Mouse (Mus musculus): ENCODE measurements around the gene Ncapg. TPM values are rescaled to one million over a fixed set of nuclear protein-coding genes. Genes with fewer than 3 reads are reported as not detected.
"Not testable (repeated sequence)": the region's sequence is repeated elsewhere in the genome, so short reads cannot be mapped to it uniquely, and the experiment has no call there.

Gene Ncapg
- total RNA-seq (2021): 1 to 10 TPM; 1.7 to 1.8 TPM
- long read RNA-seq, experiment 1: 0 reads
- long read RNA-seq, experiment 2, partial matches to known transcripts: 0 of 1 reads
- long read RNA-seq, experiment 2, other reads (novel, unspliced or antisense): 0 of 1 reads

DNA sequence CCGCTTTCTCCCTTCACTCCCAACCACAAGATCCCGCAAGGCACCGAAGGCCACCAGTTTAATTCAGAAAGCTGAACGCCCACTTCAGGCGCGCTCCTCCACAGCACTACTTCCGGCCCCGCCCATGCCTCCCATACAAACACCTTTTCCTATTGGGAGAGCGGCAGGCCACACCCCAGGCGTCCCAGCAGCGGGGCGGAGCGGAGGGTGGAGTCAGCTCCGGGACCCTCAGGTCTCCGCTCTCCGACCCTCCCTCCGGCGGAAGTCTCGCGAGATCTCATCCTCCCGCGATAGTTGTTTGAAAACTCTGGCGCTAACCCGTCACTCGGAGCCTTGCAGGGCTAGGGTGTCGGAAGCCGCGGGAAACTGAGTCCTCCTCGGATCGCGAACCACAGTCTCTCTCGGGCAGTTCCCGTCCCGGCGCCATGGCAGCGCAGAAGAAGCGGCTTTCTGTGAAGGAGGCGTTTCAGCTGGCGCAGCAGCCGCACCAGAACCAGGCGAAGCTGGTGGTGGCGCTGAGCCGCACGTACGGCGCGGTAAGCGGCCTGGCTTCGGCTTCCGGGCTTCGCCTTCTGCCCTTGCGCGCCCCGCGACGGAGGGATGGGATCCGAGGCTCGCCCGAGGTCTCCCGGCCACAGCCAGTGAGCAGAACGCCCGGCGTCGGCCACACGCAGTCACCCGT lies at the start of gene Ncapg:
Gene Ncapg (plus strand): TSS at position 322 of the 682 bp plus-strand sequence.
- intact Hi-C loops (cut with DNase I; ENCODE audit: low total_unique reads): loop anchor here (5.0 kb wide), 2 partner anchors 137 to 197 kb away; no protein-coding TSS in a partner anchor
- peak; percentile 99 for DNase-seq

DNA sequence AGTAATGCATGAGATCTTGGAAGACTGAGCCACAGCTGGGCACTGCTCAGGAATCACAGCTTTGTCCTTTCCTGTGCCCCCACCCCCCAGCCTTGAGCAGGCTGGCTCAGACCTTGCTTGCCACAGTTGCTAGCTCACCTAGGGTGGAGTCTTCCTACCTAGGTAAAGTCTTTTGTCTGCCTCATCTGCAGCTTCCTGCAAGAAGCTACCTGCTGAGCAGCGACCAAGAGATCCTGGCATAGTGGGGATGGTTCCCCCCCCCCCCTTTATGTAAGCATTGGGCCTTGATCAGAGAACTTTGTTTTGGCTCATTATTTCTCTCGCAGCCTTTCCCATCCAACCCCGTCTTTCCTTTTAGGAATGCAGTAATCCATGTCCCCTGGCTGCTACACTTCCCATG lies 48.2 kb upstream of the Ncapg start:
- intact Hi-C loops (cut with DNase I; ENCODE audit: low total_unique reads): no loop called here
- DNase-seq: no peak

DNA sequence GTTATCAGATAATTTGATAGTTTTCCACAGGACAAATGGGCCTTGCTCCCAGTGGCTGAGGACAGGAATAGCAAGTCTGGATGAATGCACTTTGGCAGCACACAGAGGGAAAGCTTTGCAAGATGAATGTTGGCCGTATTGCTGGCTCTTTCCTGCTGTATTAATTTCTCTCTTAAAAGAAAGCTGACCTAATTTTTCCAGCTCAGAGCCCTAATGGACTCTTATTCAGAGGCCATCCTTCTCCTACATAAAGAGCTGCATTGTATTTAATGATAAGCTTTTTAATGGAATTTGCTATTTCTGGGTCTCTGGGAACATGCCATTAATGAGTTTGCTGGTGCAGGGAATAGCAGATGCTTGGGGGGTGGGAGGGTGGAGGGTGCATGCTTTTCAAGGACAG lies 41.9 kb upstream of the Ncapg start:
- DNase-seq: no peak
- intact Hi-C loops (cut with DNase I; ENCODE audit: low total_unique reads): no loop called here

DNA sequence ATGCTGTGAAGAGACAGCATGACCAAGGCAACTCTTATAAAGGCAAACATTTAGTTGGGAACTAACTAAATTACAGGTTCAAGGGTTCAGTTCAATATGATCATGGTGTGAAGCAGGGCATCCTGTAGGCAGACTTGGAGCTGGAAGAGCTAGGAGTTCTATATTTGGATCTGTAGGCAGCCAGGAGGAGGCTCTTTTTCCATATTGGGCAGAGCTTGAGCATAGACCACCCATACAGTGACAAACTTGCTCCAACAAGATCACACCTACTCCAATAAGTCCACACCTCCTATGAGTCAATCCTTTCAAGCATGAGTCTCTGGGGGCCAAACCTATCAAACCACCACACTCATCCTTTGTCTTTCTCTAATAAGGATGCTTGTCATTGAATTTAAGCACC lies 40.2 kb upstream of the Ncapg start:
- intact Hi-C loops (cut with DNase I; ENCODE audit: low total_unique reads): no loop called here
- no peak for DNase-seq

DNA sequence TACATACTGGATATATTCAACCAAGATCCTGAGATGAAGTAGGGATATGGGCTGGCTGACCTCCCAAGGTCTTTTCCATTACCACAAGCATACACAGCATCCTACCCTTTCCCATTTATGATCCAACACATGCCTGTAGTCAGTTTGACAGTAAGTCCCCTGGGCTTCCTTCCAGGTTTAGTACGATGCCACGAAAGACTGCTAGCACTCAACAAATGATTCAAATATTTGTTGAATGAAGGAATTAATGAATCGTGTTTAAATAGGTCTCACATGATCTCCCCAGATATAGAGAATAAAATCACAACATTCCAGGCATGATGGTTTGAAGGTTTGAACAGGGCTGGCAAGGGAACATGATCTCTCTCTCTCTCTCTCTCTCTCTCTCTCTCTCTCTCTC lies 31.3 kb upstream of the Ncapg start:
- intact Hi-C loops (cut with DNase I; ENCODE audit: low total_unique reads): no loop called here

DNA sequence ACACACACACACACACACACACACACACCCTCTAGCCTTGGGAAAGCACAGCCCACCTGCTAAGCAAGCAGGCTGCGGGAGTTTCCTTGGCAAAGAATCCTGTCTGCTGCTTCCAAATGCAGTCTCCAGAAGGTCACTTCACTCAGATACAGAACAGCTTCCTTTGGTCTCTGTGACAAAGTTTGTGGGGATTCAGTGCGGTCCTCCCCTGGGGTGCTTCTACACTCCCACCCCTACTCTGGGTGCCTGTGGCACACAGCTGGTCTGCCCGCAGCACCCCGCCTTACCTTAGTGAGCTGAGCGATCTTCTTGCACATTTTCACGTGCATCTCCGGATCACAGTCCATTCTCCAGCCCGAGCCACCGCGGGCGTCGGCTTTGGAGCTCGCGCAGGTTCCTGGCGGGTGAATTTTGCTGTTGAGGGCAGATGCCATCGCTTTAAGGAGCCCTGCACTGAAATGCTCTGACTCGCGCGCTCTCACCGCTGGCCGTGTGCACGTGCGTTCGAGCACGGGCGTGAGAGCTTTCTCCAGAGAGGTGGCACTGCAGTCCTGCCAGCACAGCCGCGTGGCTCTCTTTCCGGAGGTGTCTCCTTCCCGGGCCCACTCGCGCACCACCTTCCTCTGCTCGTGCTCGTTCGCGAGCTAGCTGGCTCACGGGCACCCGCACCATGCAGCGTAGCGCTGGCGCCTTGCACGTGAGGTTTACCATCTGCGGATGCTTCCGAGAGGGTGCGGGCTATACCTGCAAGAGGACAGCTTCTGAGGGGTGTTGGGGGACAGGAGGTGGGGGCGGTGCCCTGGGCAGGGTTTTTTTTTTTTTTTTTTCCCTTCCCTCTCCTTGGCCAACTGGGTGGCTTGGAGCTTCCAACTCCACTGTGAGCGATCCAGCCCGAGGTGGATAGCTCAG lies 30.7 kb upstream of the Ncapg start, which contains the start of gene Fam184b:
Gene Fam184b (minus strand): TSS at position 809 of the 909 bp plus-strand sequence.
- DNase-seq: peak; percentile 11
- intact Hi-C loops (cut with DNase I; ENCODE audit: low total_unique reads): no loop called here

More for the DNA sequence above, 31.3 kb upstream of the Ncapg start:
- DNase-seq: no peak

DNA sequence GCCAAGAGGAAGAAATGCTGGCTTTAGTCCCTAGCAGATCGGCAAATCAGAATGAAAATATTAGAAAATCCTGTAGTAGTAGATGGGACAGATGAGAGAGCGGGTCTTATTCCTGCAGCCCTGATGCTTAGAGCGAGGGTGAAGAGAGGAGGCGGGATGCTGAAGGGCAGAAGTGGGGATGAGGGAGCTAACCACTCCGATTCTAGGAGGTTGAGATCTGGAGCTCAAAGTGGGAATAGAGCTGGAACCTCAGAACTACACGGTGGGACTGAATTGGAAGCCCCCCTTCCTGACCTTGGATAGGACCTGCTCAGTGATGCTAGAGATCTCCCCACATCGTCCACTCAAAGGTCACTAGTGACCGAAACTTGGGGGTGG lies 30.0 kb upstream of the Ncapg start:
- intact Hi-C loops (cut with DNase I; ENCODE audit: low total_unique reads): no loop called here
- DNase-seq: no peak

DNA sequence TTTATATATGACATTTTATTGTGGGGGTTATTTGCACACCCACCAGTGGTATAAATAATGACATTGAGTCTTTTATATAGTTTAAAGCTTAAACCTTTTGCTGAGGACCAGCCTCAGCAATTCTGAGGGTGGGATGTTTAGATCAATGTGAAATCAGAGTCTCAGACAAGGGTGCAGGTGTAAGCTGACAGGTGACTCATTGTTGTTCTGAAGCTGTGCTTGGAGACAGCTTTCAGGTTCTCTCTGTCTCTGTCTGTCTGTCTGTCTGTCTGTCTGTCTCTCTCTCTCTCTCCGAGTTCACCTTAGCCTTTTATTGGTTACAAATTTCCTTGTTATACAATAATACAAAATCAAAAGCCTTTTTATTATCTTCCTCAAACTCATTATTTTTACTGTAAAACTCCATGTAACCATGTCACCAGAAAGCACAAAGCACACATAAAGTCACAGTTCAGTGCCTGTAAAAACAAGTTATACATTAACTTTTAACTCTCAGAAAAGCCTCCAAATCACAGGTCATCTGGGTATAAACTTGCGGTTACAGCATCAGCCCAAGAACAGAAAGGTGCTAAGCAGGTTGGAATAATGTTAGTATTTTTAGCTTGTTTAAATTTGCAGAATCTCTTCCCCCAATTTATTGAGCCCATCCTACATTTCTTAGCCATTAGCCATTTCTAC lies 18.6 kb upstream of the Ncapg start:
- intact Hi-C loops (cut with DNase I; ENCODE audit: low total_unique reads): no loop called here
- no peak for DNase-seq

DNA sequence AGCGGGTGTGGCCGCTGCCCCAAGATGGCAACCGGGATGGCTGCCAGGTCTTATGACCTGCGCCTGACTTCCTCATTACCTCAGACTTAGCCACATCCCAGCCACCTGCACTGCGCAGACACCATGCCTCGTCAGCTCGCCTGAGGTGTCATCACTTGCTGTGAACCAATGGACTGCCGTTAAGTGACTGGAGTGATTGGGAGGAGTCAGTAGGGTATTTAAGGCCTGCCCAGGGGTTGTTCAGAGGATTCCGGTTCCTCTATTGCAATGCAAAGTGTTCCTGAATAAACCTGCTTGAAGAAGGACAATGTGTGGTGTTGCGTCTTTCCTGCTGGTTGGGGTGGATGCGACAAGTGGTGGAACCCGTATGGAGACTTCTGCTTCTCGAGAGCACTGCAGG lies 11.3 kb upstream of the Ncapg start:
- intact Hi-C loops (cut with DNase I; ENCODE audit: low total_unique reads); DNase-seq: not testable (repeated sequence)

DNA sequence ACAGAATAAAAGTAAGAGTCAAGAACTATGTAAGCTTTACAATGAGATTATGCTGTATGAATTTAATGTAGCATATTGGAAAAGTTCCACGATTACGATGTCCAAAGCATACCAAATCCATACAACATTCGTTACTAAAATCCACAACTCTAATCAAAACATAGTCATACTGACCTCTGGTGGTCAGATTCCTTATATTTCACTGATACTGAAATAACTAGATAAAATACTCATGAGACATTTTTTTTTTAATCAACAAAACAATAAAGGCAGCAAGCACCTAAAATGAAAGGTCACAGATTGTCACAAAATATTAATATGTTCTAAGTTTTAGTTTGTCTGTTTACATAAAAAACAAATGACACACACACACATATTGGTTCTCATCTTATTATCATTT lies 1.4 kb upstream of the Ncapg start:
- DNase-seq: no peak
- intact Hi-C loops (cut with DNase I; ENCODE audit: low total_unique reads): loop anchor here (5.0 kb wide), 2 partner anchors 136 to 196 kb away; no protein-coding TSS in a partner anchor

DNA sequence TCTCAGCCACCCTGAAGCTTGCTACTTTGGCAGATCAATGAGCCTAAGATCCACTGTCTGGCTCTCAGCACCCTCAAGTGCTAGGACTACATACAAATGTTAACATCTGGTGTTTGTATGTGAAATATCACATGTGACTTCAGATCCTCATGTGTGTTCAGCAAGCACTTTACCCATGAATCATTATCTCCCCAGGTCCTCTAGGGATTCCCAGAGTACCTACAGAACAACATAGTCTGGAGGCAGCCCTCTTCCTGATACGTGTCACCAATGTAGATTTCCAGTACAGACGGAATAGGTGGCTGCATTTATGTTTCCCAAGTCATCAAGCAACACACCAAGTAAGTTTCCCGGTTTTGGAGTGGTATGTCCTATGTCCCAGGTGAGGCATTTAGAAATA lies 888 bp upstream of the Ncapg start:
- no peak for DNase-seq
- intact Hi-C loops (cut with DNase I; ENCODE audit: low total_unique reads): loop anchor here (5.0 kb wide), 2 partner anchors 137 to 197 kb away; no protein-coding TSS in a partner anchor

DNA sequence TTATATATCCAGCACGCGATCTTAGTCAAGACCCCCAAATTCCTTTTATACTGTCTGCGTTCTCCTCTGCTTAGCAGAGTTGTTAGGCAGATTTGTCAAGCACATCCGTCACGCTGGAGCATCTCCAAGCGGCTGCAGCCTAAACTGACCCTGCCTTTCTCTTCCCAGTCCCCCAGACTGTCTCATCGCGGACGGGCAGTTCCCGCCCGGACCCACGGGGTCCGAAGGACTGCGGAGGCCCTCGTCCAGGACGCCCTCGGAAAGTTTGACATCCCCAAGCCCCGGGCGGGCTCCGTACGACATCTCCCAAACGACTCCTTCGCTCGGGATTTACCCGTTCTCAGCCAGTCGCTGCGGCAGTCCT lies 503 bp upstream of the Ncapg start:
- intact Hi-C loops (cut with DNase I; ENCODE audit: low total_unique reads): loop anchor here (5.0 kb wide), 2 partner anchors 137 to 197 kb away; no protein-coding TSS in a partner anchor
- DNase-seq: peak; percentile 25

DNA sequence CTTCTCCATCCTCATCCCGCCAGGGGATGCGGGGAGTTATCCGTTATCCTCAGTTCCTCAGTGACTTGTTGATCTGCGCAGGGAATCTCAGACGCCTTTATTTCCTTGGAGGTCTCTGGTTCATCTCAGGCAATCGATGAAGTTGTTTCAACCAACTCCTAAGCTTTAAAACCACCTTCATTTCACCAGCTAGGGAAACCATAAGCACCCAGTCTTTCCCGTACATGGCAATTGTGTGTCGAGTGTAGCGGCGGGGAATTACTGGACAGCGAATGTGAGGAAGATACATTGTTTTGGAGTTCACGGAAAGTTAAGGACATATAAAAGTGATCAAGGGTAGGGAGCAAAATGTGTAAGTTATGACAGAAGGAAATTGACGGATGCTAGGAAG lies 556 bp downstream of the Ncapg start:
- DNase-seq: no peak
- intact Hi-C loops (cut with DNase I; ENCODE audit: low total_unique reads): no loop called here

DNA sequence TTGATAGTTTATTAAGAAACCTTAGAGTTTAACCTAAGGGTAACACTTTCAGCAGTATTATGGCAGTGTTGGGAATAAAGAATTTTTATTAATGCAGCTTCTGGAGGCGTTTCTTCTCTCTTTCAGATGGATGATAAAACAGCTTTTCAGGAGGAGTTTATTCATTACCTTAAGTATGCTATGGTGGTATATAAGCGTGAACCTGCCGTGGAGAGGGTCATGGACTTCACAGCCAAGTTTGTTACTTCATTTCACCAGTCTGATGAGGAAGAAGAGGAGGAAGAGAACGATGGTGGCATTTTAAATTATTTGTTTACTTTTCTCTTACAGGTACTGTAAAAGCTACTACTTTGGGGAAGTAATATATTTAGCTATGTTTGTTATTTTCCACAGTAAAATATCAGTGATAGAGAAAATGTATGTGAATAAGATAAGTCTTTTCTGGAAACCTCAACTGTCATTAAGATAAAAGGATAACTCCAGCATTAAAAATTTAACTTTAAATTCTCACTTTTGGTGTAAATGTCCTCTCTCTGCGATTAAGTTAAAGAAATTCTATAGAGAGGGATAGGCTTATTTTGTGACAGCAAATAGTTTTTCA lies 1.3 kb downstream of the Ncapg start:
- intact Hi-C loops (cut with DNase I; ENCODE audit: low total_unique reads): no loop called here

DNA sequence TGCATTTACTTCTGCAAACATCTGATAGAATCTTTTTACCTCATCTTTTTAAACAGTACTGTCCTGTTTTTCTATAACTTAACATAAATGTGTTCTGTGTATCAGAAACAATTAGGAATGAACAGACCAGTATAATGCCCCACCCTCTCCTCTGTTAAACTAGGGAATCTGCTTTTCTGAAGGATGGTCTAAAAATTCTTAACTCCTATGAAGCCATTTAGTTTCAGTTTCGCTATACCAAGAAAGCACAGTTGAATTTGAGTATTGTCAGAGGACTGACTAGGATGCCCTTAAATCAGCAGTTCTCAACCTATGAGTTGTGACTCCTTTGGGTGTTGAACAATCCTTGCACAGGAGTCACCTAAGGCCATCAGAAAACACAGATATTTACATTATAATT lies 5.3 kb downstream of the Ncapg start:
- intact Hi-C loops (cut with DNase I; ENCODE audit: low total_unique reads): no loop called here
- no peak for DNase-seq

More for the DNA sequence above, 1.3 kb downstream of the Ncapg start:
- DNase-seq: no peak

DNA sequence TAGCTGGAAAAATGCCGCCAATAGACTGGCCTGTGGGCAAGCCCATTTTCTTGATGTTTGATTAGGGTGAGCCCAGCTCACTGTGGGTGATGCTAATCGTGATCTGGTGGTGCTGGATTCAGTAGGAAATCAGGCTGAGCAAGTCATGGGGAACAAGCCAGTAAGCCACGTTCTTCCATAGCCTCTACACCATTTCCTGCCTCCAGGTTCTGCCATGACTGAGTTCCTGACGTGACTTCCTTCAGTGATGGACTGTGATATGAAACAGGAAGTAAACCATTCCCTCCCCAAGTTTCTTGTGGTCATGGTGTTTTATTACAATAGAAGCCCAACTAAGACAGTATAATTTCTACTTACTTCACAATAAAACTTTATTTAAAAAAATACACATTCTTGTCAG lies 7.9 kb downstream of the Ncapg start:
- intact Hi-C loops (cut with DNase I; ENCODE audit: low total_unique reads): no loop called here

DNA sequence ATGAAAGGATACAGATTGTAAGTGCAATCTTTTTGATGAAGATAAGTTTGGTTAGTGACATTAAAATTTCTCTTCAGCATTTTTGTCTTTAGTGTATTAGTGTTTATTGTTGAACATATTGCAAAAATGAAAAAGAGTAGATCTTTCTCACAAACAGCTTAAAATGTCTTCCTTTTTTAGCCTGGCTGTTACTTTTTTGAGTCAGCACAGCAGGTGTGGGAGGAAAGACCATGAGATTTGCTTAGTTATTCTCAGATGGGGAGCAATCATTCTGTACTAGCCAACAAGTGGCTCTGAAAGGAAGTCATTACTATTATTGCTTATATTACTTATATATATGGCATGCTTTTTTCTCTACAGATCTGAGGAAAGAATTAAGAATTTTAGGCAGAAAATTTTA lies 10.2 kb downstream of the Ncapg start:
- no peak for DNase-seq
- intact Hi-C loops (cut with DNase I; ENCODE audit: low total_unique reads): no loop called here

More for the DNA sequence above, 7.9 kb downstream of the Ncapg start:
- no peak for DNase-seq

DNA sequence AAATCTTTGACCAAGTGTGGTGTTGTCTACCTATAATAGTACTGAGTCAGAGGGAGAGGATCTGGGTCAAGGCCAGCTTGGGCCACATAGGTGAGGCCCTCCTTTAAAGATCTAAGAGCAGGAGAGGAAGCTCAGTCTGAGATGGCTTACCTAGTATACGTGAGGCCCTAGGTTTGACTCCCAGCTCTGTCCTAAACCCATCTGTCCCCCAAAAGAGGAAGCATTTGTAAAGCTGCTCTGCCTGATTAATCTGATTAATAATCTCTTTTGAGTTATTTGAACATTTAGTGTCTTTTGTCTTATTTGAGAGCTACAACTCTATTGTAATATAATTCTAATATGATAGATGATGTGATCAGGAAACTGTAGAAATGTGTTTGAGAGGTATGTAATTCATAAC lies 13.7 kb downstream of the Ncapg start:
- intact Hi-C loops (cut with DNase I; ENCODE audit: low total_unique reads): no loop called here

DNA sequence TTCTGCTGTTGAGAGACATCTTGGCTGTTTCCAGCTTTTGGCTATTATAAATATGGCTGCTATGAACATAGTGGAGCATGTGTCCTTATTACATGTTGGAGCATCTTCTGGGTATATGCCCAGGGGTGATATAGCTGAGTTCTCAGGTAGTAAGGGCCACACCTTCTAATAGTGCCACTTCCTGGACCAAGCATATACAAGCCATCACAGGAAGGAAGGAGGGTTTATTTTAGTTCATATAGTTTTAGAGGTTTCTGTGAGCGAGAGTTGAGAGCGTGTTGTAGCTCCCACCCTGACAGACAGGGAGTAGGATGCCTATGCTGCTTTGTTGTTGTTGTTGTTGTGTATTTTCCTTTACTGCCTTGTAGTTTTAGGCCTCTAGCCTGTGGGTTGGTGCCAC lies 15.5 kb downstream of the Ncapg start:
- intact Hi-C loops (cut with DNase I; ENCODE audit: low total_unique reads): no loop called here
- DNase-seq: no peak

More for the DNA sequence above, 13.7 kb downstream of the Ncapg start:
- no peak for DNase-seq
